Mouse (Mus musculus): ENCODE data around the gene Cysltr1.

DNA sequence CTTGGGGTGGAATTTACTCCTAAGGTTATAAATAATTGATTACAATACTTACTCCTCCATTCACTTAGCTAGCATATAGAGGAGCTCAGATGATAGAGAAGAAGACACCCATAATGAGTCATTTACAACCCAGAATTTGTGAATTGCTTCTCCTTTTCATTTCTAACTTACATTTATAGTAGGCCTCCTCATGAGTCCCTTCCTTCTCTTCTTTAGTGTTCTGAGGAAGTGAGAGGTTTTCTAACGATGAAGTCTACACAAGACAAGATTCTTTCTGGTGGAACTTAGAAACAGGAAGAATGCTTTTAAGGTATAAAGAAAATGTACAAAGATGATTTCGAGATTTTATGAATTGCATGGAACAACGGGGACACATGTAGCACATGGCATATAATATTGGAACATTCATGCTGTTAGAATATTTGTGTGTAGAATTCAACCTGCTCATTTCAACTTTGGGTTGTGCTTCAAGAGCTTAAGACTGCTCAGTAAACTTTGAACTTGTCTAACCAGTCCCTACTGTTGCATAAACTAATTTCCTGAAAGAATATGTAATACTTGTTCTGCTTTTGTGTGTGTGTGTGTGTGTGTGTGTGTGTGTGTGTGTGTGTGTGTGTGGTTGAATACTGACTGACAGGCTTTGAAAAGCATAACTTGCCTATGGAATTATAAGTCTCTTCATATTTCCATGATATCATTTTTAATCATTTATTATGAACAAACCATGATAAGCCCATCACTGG lies 31.5 kb upstream of the Cysltr1 start:
- no peak for TF ChIP-seq CTCF (conservative IDR thresholded peaks at IDR 0.05; ENCODE audit: low read length)
- no peak for TF ChIP-seq POU5F1 (IDR thresholded peaks at IDR 0.05; ENCODE audit: borderline replicate concordance, low read length)

All from E14TG2a.4 (cell line).